Mouse (Mus musculus) ZHBTc4 (cell line): ENCODE results near the gene Nyx.

Experiments used
- DNase-seq: peaks from one replicate; pipeline ENCODE4 v3.0.0-alpha.2; 2011; ENCODE audit warnings: low read depth, low spot score

Gene Nyx

GRCm38 (mm10) chrX:13490941-13491340 lies 25.0 kb downstream of the Nyx start:
- no peak for DNase-seq

- DNase-seq: no peak
Observed at GRCm38 (mm10) chrX:13492922-13493321, 27.0 kb downstream of the Nyx start.

GRCm38 (mm10) chrX:13494892-13495703 lies 29.2 kb downstream of the Nyx start:
- DNase-seq: no peak

- DNase-seq: no peak
Observed at GRCm38 (mm10) chrX:13500284-13500683, 34.4 kb downstream of the Nyx start.

GRCm38 (mm10) chrX:13502862-13503375 lies 37.0 kb downstream of the Nyx start:
- no peak for DNase-seq

GRCm38 (mm10) chrX:13504389-13504788 lies 38.5 kb downstream of the Nyx start:
- no peak for DNase-seq

GRCm38 (mm10) chrX:13506376-13506775 lies 40.5 kb downstream of the Nyx start:
- no peak for DNase-seq

GRCm38 (mm10) chrX:13513127-13513526 lies 47.2 kb downstream of the Nyx start:
- no peak for DNase-seq

- no peak for DNase-seq
Observed at GRCm38 (mm10) chrX:13513864-13514263, 48.0 kb downstream of the Nyx start.

GRCm38 (mm10) chrX:13516451-13516850 lies 50.5 kb downstream of the Nyx start:
- no peak for DNase-seq

GRCm38 (mm10) chrX:13518019-13518418 lies 52.1 kb downstream of the Nyx start:
- DNase-seq: no peak

GRCm38 (mm10) chrX:13518781-13519407 lies 53.0 kb downstream of the Nyx start:
- no peak for DNase-seq

GRCm38 (mm10) chrX:13519408-13519783 lies 53.5 kb downstream of the Nyx start:
- no peak for DNase-seq

GRCm38 (mm10) chrX:13520566-13520965 lies 54.7 kb downstream of the Nyx start:
- no peak for DNase-seq

- DNase-seq: no peak
Observed at GRCm38 (mm10) chrX:13521288-13521687, 55.4 kb downstream of the Nyx start.
